Mouse (Mus musculus) E14TG2a.4 (cell line): ENCODE measurements at regions not wholly inside any gene's neighbourhood (a gene's known extent, or its start where the extent isn't known, plus 50 kb on each side); places are given as distances from the start of the nearest gene placed in this dataset.

ENCODE experiments used
- CTCF ChIP-seq: conservative IDR thresholded peaks from 2 replicates; pipeline ENCODE4 v1.5.1; 2014; ENCODE audit warnings: low read length
- NANOG ChIP-seq: IDR thresholded peaks from 2 replicates; pipeline ENCODE4 v1.6.1; 2014; ENCODE audit warnings: borderline replicate concordance, low read length, mixed read lengths
- POU5F1 ChIP-seq: IDR thresholded peaks from 2 replicates; pipeline ENCODE4 v1.6.1; 2014; ENCODE audit warnings: low read length, borderline replicate concordance

GRCm38 (mm10) chr4:110145229-110145628, 167.4 kb downstream of the Dmrta2 start:
- TF ChIP-seq CTCF, result no peak
- TF ChIP-seq NANOG, result no peak
- TF ChIP-seq POU5F1, result no peak
